Mouse (Mus musculus): Measurements from ENCODE around the gene Lactbl1. TPM values are rescaled to one million over a fixed set of nuclear protein-coding genes. Genes with fewer than 3 reads are reported as not detected.

The Lactbl1 gene
- total RNA-seq, 1 experiment = not detected

DNA sequence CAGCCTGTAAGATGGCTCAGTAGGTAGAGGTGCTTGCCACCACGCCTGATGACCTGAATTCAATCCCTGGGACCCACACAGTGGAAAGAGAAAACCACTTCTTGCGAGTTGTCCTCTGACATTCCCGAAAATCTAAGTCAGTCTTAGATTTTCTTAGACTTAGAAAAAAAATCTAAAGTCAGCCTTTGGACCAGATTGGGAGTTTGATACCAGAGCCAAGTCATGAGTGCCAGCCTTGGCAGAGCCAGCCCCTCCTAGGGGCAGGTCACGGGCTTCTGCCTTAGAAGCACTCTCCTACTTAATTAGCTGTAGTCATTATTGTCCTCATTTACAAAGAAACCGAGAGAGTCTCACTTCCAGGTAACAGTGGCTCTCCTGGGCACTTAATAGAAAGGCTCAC lies 465 bp upstream of the Lactbl1 start:
- Histone ChIP-seq H3K36me3 (ENCODE audit: control insufficient read depth, insufficient read depth, low read length, poor library complexity, severe bottlenecking) (no peaks in the 10 kb centered on the region), H3K9ac (ENCODE audit: insufficient read depth, low read depth, low read length, poor library complexity, severe bottlenecking) (no peak overlapping the region), H3K9me3 (ENCODE audit: control insufficient read depth, insufficient read depth, low read depth, low read length) (no peaks in the 10 kb centered on the region), H3K4me3 (ENCODE audit: insufficient read depth in 1 of 2, low read depth in 1 of 2, low read length in 2 of 2, poor library complexity in 1 of 2, severe bottlenecking in 1 of 2) (no peak overlapping the region), H3K27ac (ENCODE audit: insufficient read depth, low read depth, low read length, poor library complexity, severe bottlenecking) (no peak overlapping the region), H3K4me1 (ENCODE audit: control insufficient read depth in 2 of 2, insufficient read depth in 2 of 2, low read length in 2 of 2, poor library complexity in 1 of 2) (peaks cover 0 to 13% of the 10 kb centered on the region in 2 experiments; a peak in 1 of 4 replicates)
- no peak for TF ChIP-seq ZNF384 (IDR thresholded peaks at IDR 0.05; ENCODE audit: low read depth, low read length)
- no peak for TF ChIP-seq ZC3H11A (IDR thresholded peaks at IDR 0.05; ENCODE audit: borderline replicate concordance, low read depth, low read length)
- TF ChIP-seq CHD2 (IDR thresholded peaks at IDR 0.05; ENCODE audit: low read depth, low read length) = no peak
- TF ChIP-seq HCFC1 (IDR thresholded peaks at IDR 0.05; ENCODE audit: borderline replicate concordance, insufficient read depth, low read length) = no peak
- no peak for TF ChIP-seq MAFK (IDR thresholded peaks at IDR 0.05; ENCODE audit: insufficient read depth, low read depth, low read length)
- no peak for DNase-seq (ENCODE audit: low read depth, low spot score)
- in situ Hi-C loops (cut with MboI; ENCODE audit: low sequenced_read_pairs in 2 of 2, unreplicated experiment in 2 of 2) = loop anchor here (10.0 to 25.0 kb wide), 3 partner anchors 167 to 260 kb away; no protein-coding TSS in a partner anchor

DNA sequence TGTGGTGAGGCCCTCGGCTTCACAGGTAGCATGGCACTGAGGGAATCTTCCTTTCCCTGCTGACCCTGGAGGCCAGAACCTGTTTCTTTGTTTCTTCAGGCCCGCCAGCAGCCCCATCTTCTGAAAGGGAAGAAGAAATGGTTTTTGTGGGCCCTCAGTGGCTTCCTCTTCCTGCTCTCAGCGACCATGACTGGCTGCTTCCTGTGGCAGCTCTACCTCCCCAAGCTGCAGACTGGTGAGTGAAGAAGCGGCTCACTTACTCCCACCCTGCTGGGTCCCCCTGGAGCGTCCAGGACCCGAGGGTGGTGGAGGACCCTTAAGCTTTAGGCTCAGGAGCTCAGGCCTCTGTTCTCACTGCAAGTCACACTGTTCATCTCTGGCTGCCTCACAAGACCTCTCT lies 4.2 kb downstream of the Lactbl1 start:
- H3K27ac ChIP-seq (ENCODE audit: insufficient read depth, low read depth, low read length, poor library complexity, severe bottlenecking) = no peak overlapping the region
- H3K4me1 ChIP-seq (ENCODE audit: control insufficient read depth in 2 of 2, insufficient read depth in 2 of 2, low read length in 2 of 2, poor library complexity in 1 of 2) = no peaks in the 10 kb centered on the region; a peak in 1 of 4 replicates
- no peaks in the 10 kb centered on the region for H3K36me3 ChIP-seq (ENCODE audit: control insufficient read depth, insufficient read depth, low read length, poor library complexity, severe bottlenecking)
- no peak overlapping the region for H3K4me3 ChIP-seq (ENCODE audit: insufficient read depth in 1 of 2, low read depth in 1 of 2, low read length in 2 of 2, poor library complexity in 1 of 2, severe bottlenecking in 1 of 2)
- TF ChIP-seq ZNF384 (IDR thresholded peaks at IDR 0.05; ENCODE audit: low read depth, low read length) (no peak), CHD2 (IDR thresholded peaks at IDR 0.05; ENCODE audit: low read depth, low read length) (no peak), MAFK (IDR thresholded peaks at IDR 0.05; ENCODE audit: insufficient read depth, low read depth, low read length) (no peak), HCFC1 (IDR thresholded peaks at IDR 0.05; ENCODE audit: borderline replicate concordance, insufficient read depth, low read length) (no peak), ZC3H11A (IDR thresholded peaks at IDR 0.05; ENCODE audit: borderline replicate concordance, low read depth, low read length) (no peak)
- H3K9ac ChIP-seq (ENCODE audit: insufficient read depth, low read depth, low read length, poor library complexity, severe bottlenecking) = no peak overlapping the region
- in situ Hi-C loops (cut with MboI; ENCODE audit: low sequenced_read_pairs in 2 of 2, unreplicated experiment in 2 of 2) = loop anchor here in 1 of 2 experiments (10.0 kb wide), 2 partner anchors 172 to 252 kb away; no protein-coding TSS in a partner anchor
- no peak for DNase-seq (ENCODE audit: low read depth, low spot score)
- no peaks in the 10 kb centered on the region for H3K9me3 ChIP-seq (ENCODE audit: control insufficient read depth, insufficient read depth, low read depth, low read length)

DNA sequence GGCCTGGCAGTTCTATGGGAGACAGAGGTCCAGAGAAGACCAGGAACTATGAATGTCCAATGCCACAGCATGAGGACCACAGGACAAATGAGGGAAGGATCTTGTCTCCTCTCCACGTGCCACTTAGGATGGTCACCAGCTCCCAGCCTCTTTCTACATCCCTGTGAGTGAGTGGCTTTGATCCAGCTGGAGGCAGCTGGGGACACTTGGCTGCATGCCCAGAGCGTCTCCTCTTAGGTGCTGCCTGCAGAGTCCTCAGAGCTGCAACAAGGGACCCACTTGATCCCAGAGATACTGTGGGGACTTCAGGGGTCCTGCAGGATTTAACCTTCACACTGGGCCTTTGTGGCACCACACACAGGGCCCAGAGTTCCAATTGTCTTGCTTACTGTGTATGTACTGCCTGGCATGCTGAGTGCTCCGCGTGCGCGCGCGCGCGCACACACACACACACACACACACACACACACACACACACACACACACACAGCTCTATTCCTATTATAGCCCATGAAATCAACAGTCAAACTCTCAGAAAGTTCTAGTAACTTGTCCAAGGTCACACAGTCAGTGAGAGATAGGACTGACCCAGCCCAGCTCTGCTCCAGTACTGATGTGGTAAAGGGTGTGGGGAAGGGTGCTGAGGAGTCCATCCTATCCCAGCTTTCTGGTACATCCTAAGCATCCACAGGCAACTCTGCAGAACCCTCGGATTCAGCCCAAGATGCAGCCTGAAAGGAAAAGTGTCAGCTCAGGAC lies 9.0 kb downstream of the Lactbl1 start:
- DNase-seq (ENCODE audit: low read depth, low spot score) = no peak
- Histone ChIP-seq H3K4me3 (ENCODE audit: insufficient read depth in 1 of 2, low read depth in 1 of 2, low read length in 2 of 2, poor library complexity in 1 of 2, severe bottlenecking in 1 of 2) (no peak overlapping the region), H3K36me3 (ENCODE audit: control insufficient read depth, insufficient read depth, low read length, poor library complexity, severe bottlenecking) (no peaks in the 10 kb centered on the region), H3K4me1 (ENCODE audit: control insufficient read depth in 2 of 2, insufficient read depth in 2 of 2, low read length in 2 of 2, poor library complexity in 1 of 2) (no peaks in the 10 kb centered on the region), H3K27ac (ENCODE audit: insufficient read depth, low read depth, low read length, poor library complexity, severe bottlenecking) (no peak overlapping the region), H3K9ac (ENCODE audit: insufficient read depth, low read depth, low read length, poor library complexity, severe bottlenecking) (no peak overlapping the region), H3K9me3 (ENCODE audit: control insufficient read depth, insufficient read depth, low read depth, low read length) (no peaks in the 10 kb centered on the region)
- in situ Hi-C loops (cut with MboI; ENCODE audit: low sequenced_read_pairs in 2 of 2, unreplicated experiment in 2 of 2) = no loop called here
- TF ChIP-seq MAFK (IDR thresholded peaks at IDR 0.05; ENCODE audit: insufficient read depth, low read depth, low read length) (no peak), ZC3H11A (IDR thresholded peaks at IDR 0.05; ENCODE audit: borderline replicate concordance, low read depth, low read length) (no peak), CHD2 (IDR thresholded peaks at IDR 0.05; ENCODE audit: low read depth, low read length) (no peak), ZNF384 (IDR thresholded peaks at IDR 0.05; ENCODE audit: low read depth, low read length) (no peak), HCFC1 (IDR thresholded peaks at IDR 0.05; ENCODE audit: borderline replicate concordance, insufficient read depth, low read length) (no peak)

DNA sequence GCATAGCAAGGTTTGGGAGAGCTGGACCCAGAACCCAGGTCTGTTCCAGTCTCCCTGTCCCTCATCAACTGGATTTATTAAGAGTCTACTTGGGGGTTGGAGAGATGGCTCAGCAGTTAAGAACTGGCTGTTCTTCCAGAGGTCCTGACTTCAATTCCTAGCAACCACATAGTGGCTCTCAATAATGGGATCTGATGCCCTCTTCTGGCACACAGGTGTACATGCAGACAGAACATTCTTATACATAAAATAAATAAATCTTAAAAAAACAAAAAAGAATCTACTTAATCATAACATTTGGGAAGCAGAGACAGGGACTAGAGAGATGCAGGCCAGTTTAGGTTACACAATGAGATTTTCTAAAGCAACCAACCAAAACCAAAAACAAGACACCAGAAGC lies 13.6 kb downstream of the Lactbl1 start:
- Histone ChIP-seq H3K9me3 (ENCODE audit: control insufficient read depth, insufficient read depth, low read depth, low read length) (no peaks in the 10 kb centered on the region), H3K9ac (ENCODE audit: insufficient read depth, low read depth, low read length, poor library complexity, severe bottlenecking) (no peak overlapping the region), H3K4me1 (ENCODE audit: control insufficient read depth in 2 of 2, insufficient read depth in 2 of 2, low read length in 2 of 2, poor library complexity in 1 of 2) (peaks cover 0 to 6% of the 10 kb centered on the region in 2 experiments; a peak in 2 of 4 replicates), H3K4me3 (ENCODE audit: insufficient read depth in 1 of 2, low read depth in 1 of 2, low read length in 2 of 2, poor library complexity in 1 of 2, severe bottlenecking in 1 of 2) (no peak overlapping the region), H3K36me3 (ENCODE audit: control insufficient read depth, insufficient read depth, low read length, poor library complexity, severe bottlenecking) (no peaks in the 10 kb centered on the region), H3K27ac (ENCODE audit: insufficient read depth, low read depth, low read length, poor library complexity, severe bottlenecking) (no peak overlapping the region)
- in situ Hi-C loops (cut with MboI; ENCODE audit: low sequenced_read_pairs in 2 of 2, unreplicated experiment in 2 of 2) = no loop called here
- TF ChIP-seq ZC3H11A (IDR thresholded peaks at IDR 0.05; ENCODE audit: borderline replicate concordance, low read depth, low read length) (no peak), CHD2 (IDR thresholded peaks at IDR 0.05; ENCODE audit: low read depth, low read length) (no peak), MAFK (IDR thresholded peaks at IDR 0.05; ENCODE audit: insufficient read depth, low read depth, low read length) (no peak), HCFC1 (IDR thresholded peaks at IDR 0.05; ENCODE audit: borderline replicate concordance, insufficient read depth, low read length) (no peak), ZNF384 (IDR thresholded peaks at IDR 0.05; ENCODE audit: low read depth, low read length) (no peak)
- DNase-seq (ENCODE audit: low read depth, low spot score) = no peak

Data from ES-E14 (cell line).